Mouse (Mus musculus) lung, postnatal 0 days (tissue): Measurements from ENCODE around the gene Nkd1.

Source experiments
- CTCF ChIP-seq: IDR thresholded peaks from 2 replicates; pipeline ENCODE4 v1.5.1; 2016; ENCODE audit warnings: antibody characterized with exemption, mild to moderate bottlenecking
- EP300 ChIP-seq: IDR thresholded peaks from 2 replicates; pipeline ENCODE4 v1.6.1; 2016; ENCODE audit warnings: antibody characterized with exemption, mild to moderate bottlenecking, control low read depth

- TF ChIP-seq EP300 (no peak), CTCF (no peak)
Measured at GRCm38 (mm10) chr8:88524132-88524531, 3.0 kb downstream of the Nkd1 start.
